Comparison of ENCODE assay signal across 9 mouse cellular contexts in genomic region chrX:100493500-100494067, GRCm38 (mm10). TPM values are rescaled to one million over a fixed set of nuclear protein-coding genes. Genes with fewer than 3 reads are reported as not detected.
DNase-seq lines count a peak whose midpoint lies in the region; ATAC-seq and TF ChIP-seq lines count a peak whose summit lies in the region.
"Had no signal": no experiment of that assay in that cellular context is flagged by ENCODE, and none has a peak within 500 bp of the region (broad histone marks: within the 10 kb centered on the region; RNA-seq: fewer than 3 reads in every experiment).

No protein-coding gene starts in this region.

- no peaks in the 10 kb centered on the region for H3K27me3 ChIP-seq in lung, embryonic 14.5 days (ENCODE audit: insufficient read depth, low read length)
- peaks cover 5% of the 10 kb centered on the region; the same call in 1 of the 2 replicates for H3K27me3 ChIP-seq in embryonic facial prominence, embryonic 14.5 days (replicated peaks; ENCODE audit: control insufficient read depth, insufficient read depth, low read length)
- no peaks in the 10 kb centered on the region for H3K27me3 ChIP-seq in intestine, postnatal 0 days (replicated peaks; ENCODE audit: control insufficient read depth, insufficient read depth, low read length)
- peaks cover 22% of the 10 kb centered on the region; the same call in 1 of the 2 replicates for H3K27me3 ChIP-seq in neural tube, embryonic 13.5 days

- ATAC-seq in lung, embryonic 14.5 days (ENCODE audit: insufficient read depth), result peak; percentile 76
- peak; percentile 42; the same call in 1 of the 2 replicates for ATAC-seq in embryonic facial prominence, embryonic 14.5 days (ENCODE audit: low read depth)
- ATAC-seq in intestine, postnatal 0 days, result peak; percentile 5; the same call in 1 of the 2 replicates
- ATAC-seq in neural tube, embryonic 13.5 days (ENCODE audit: low read depth), result peak; percentile 81

- H3K4me1 ChIP-seq in lung, embryonic 14.5 days (ENCODE audit: insufficient read depth), result no peaks in the 10 kb centered on the region
- H3K4me1 ChIP-seq in embryonic facial prominence, embryonic 14.5 days (ENCODE audit: control insufficient read depth, insufficient read depth, low read length), result no peaks in the 10 kb centered on the region
- H3K4me1 ChIP-seq in intestine, postnatal 0 days (replicated peaks; ENCODE audit: control insufficient read depth, insufficient read depth, low read length), result no peaks in the 10 kb centered on the region
- peaks cover 10% of the 10 kb centered on the region for H3K4me1 ChIP-seq in neural tube, embryonic 13.5 days (replicated peaks)

- peak overlapping the region; percentile 57 for H3K4me3 ChIP-seq in lung, embryonic 14.5 days (ENCODE audit: low read depth, low read length)
- H3K4me3 ChIP-seq in embryonic facial prominence, embryonic 14.5 days (ENCODE audit: low read depth, low read length), result peak overlapping the region; percentile 56
- H3K4me3 ChIP-seq in intestine, postnatal 0 days (ENCODE audit: low read depth, low read length), result peak overlapping the region; percentile 67
- peak overlapping the region; percentile 62 for H3K4me3 ChIP-seq in neural tube, embryonic 13.5 days

- peak overlapping the region; percentile 30 for H3K9ac ChIP-seq in lung, embryonic 14.5 days
- H3K9ac ChIP-seq in embryonic facial prominence, embryonic 14.5 days (ENCODE audit: low read depth, low read length), result peak overlapping the region; percentile 61
- H3K9ac ChIP-seq in intestine, postnatal 0 days (ENCODE audit: low read depth, low read length), result no peak overlapping the region
- H3K9ac ChIP-seq in neural tube, embryonic 13.5 days, result no peak overlapping the region

- peak overlapping the region; percentile 59 for H3K4me2 ChIP-seq in lung, embryonic 14.5 days
- H3K4me2 ChIP-seq in embryonic facial prominence, embryonic 14.5 days (ENCODE audit: low read depth, low read length), result peak overlapping the region; percentile 59
- H3K4me2 ChIP-seq in intestine, postnatal 0 days (replicated peaks; ENCODE audit: low read depth), result peak overlapping the region; percentile 67
- H3K4me2 ChIP-seq in neural tube, embryonic 13.5 days, result peak overlapping the region; percentile 68

- no peak overlapping the region for H3K27ac ChIP-seq in lung, embryonic 14.5 days (ENCODE audit: low read depth)
- no peak overlapping the region for H3K27ac ChIP-seq in embryonic facial prominence, embryonic 14.5 days (replicated peaks; ENCODE audit: low read depth, low read length)
- no peak overlapping the region for H3K27ac ChIP-seq in intestine, postnatal 0 days (ENCODE audit: low read depth, low read length)
- H3K27ac ChIP-seq in neural tube, embryonic 13.5 days (replicated peaks), result no peak overlapping the region

- 0 out of 2 replicates have a peak, but pooled peaks cover under 1% of the 10 kb centered on the region for H3K36me3 ChIP-seq in lung, embryonic 14.5 days (ENCODE audit: insufficient read depth)
- H3K36me3 ChIP-seq in embryonic facial prominence, embryonic 14.5 days (ENCODE audit: control insufficient read depth, insufficient read depth, low read length), result 0 out of 2 replicates have a peak, but pooled peaks cover 9% of the 10 kb centered on the region
- no peaks in the 10 kb centered on the region for H3K36me3 ChIP-seq in intestine, postnatal 0 days (ENCODE audit: control insufficient read depth, insufficient read depth)
- H3K36me3 ChIP-seq in neural tube, embryonic 13.5 days, result peaks cover 4% of the 10 kb centered on the region; the same call in 1 of the 2 replicates

- H3K9me3 ChIP-seq in lung, embryonic 14.5 days (ENCODE audit: low read depth, low read length), result no peaks in the 10 kb centered on the region
- no peaks in the 10 kb centered on the region for H3K9me3 ChIP-seq in embryonic facial prominence, embryonic 14.5 days (ENCODE audit: control insufficient read depth, low read length)
- H3K9me3 ChIP-seq in intestine, postnatal 0 days (ENCODE audit: control insufficient read depth), result no peaks in the 10 kb centered on the region
- H3K9me3 ChIP-seq in neural tube, embryonic 13.5 days, result no peaks in the 10 kb centered on the region

- 14% methylated on average over 22 of the region's 22 CpGs for WGBS in lung, embryonic 14.5 days
- 36% methylated on average over 22 of the region's 22 CpGs for WGBS in embryonic facial prominence, embryonic 14.5 days
- WGBS in intestine, postnatal 0 days, result 17% methylated on average over 22 of the region's 22 CpGs
- 15% methylated on average over 22 of the region's 22 CpGs for WGBS in neural tube, embryonic 13.5 days

- no peak for DNase-seq in lung, embryonic 14.5 days
- DNase-seq in lung, postnatal 25 days (ENCODE audit: low spot score), result no peak
- DNase-seq in embryonic facial prominence, embryonic 14.5 days (ENCODE audit: low spot score), result no peak
- no peak for DNase-seq in left cerebral cortex, adult 11 months (ENCODE audit: low spot score)
- no peak for DNase-seq in gastrocnemius, postnatal 25 days
- DNase-seq in ovary, postnatal 14 days (ENCODE audit: low spot score), result no peak

- no peak for TF ChIP-seq CTCF in lung, embryonic 14.5 days (IDR thresholded peaks at IDR 0.05; ENCODE audit: low read depth)
- no peak for TF ChIP-seq CTCF in intestine, postnatal 0 days (IDR thresholded peaks at IDR 0.05; ENCODE audit: low read depth)

RNA-seq across cellular contexts. Expression of gene Igbp1, which starts 0.5 kb away (rescaled TPM):
- polyA plus RNA-seq in lung, embryonic 14.5 days (2014; fragmentation: Nextera tagmentation; extraction: Ambion mirVana), result 43.6 and 43.8 TPM in 2 replicates
- 42.0 and 44.4 TPM in 2 replicates for polyA plus RNA-seq in embryonic facial prominence, embryonic 14.5 days (2014; fragmentation: Nextera tagmentation; extraction: Ambion mirVana)
- polyA plus RNA-seq in intestine, postnatal 0 days (2015; fragmentation: Nextera tagmentation; extraction: Ambion mirVana), result 30.6 and 31.1 TPM in 2 replicates
- 29.3 and 30.0 TPM in 2 replicates for polyA plus RNA-seq in neural tube, embryonic 13.5 days (2015; fragmentation: Nextera tagmentation; extraction: Ambion mirVana)
- total RNA-seq in gastrocnemius, postnatal 25 days (2021), result 10 to 100 TPM; 30.5 to 36.0 TPM

RNA-seq across cellular contexts. Expression of gene Dgat2l6, which starts 31.1 kb away (rescaled TPM):
- polyA plus RNA-seq in lung, embryonic 14.5 days (2014; fragmentation: Nextera tagmentation; extraction: Ambion mirVana), result not detected in 2 replicates
- not detected in 2 replicates for polyA plus RNA-seq in embryonic facial prominence, embryonic 14.5 days (2014; fragmentation: Nextera tagmentation; extraction: Ambion mirVana)
- polyA plus RNA-seq in intestine, postnatal 0 days (2015; fragmentation: Nextera tagmentation; extraction: Ambion mirVana), result not detected in 2 replicates
- not detected in 2 replicates for polyA plus RNA-seq in neural tube, embryonic 13.5 days (2015; fragmentation: Nextera tagmentation; extraction: Ambion mirVana)
- total RNA-seq in gastrocnemius, postnatal 25 days (2021), result under 1 TPM; 0.11 to 0.20 TPM
- polyA plus RNA-seq: brain, embryonic 14.5 days had no signal

RNA-seq across cellular contexts. Expression of gene Awat2, which starts 51.1 kb away (rescaled TPM):
- polyA plus RNA-seq in lung, embryonic 14.5 days (2014; fragmentation: Nextera tagmentation; extraction: Ambion mirVana), result 0.62 and 1.0 TPM in 2 replicates
- 0.81 and 1.0 TPM in 2 replicates for polyA plus RNA-seq in embryonic facial prominence, embryonic 14.5 days (2014; fragmentation: Nextera tagmentation; extraction: Ambion mirVana)
- polyA plus RNA-seq in intestine, postnatal 0 days (2015; fragmentation: Nextera tagmentation; extraction: Ambion mirVana), result 0.12 and 0.13 TPM in 2 replicates
- polyA plus RNA-seq in neural tube, embryonic 13.5 days (2015; fragmentation: Nextera tagmentation; extraction: Ambion mirVana), result 0.11 and 0.36 TPM in 2 replicates
- total RNA-seq in gastrocnemius, postnatal 25 days (2021), result under 1 TPM in 1 of 2 experiments, not detected in 1; 0.13 TPM

Comparison
In these comparisons a context has a peak if more than half of its experiments do, and no peak if none do; other contexts are left out.
1. ATAC-seq: peak in every context shown above with its lines; median percentile 81 in neural tube, embryonic 13.5 days; 76 in lung, embryonic 14.5 days; 42 in embryonic facial prominence, embryonic 14.5 days; 5 in intestine, postnatal 0 days.
2. H3K9ac ChIP-seq: peak in lung, embryonic 14.5 days (single experiment) and embryonic facial prominence, embryonic 14.5 days (single experiment); none in intestine, postnatal 0 days (single experiment) and neural tube, embryonic 13.5 days (single experiment).
3. Peak in every context shown above with its lines, with median percentiles within 50 percentile points of each other: H3K4me2 ChIP-seq and H3K4me3 ChIP-seq.